Mouse (Mus musculus): ENCODE results near the gene Hdgfl3. TPM values are rescaled to one million over a fixed set of nuclear protein-coding genes. Genes with fewer than 3 reads are reported as not detected.

The Hdgfl3 gene
- polyA plus RNA-seq, 1 experiment = 22.7 TPM

DNA sequence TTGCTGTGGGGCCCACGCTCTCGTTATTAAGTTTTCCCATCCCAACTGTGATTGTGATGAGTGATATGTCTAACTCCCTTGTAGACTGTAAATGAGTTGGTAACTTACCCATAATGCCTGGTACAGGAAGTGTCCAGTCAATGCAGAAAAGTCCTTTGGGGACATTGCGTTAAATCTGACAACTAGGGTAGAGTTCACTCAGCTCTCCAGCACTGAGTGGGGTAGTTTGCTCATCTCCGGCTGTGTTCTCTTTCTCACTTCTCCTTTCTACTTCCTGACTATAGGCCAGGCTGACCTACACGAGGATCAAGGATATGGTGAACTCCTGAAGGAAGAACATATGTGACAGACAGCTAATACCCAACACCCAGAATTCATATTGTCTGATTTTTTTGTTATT is 85.1 kb downstream of the Hdgfl3 start:
- H3K4me1 ChIP-seq (ENCODE audit: control insufficient read depth, insufficient read depth, low read length) = no peaks in the 10 kb centered on the region
- H3K27ac ChIP-seq (ENCODE audit: insufficient read depth, low read length) = no peak overlapping the region
- TF ChIP-seq POLR2A (IDR thresholded peaks at IDR 0.05; ENCODE audit: low read depth, low read length) (no peak), CTCF (IDR thresholded peaks at IDR 0.05; ENCODE audit: borderline replicate concordance, insufficient read depth, low read length) (no peak)
- no peak overlapping the region for H3K4me3 ChIP-seq (ENCODE audit: insufficient read depth, low read length)

- H3K4me1 ChIP-seq (ENCODE audit: control insufficient read depth, insufficient read depth, low read length) = no peaks in the 10 kb centered on the region
- no peak overlapping the region for H3K4me3 ChIP-seq (ENCODE audit: insufficient read depth, low read length)
- TF ChIP-seq POLR2A (IDR thresholded peaks at IDR 0.05; ENCODE audit: low read depth, low read length) (no peak), CTCF (IDR thresholded peaks at IDR 0.05; ENCODE audit: borderline replicate concordance, insufficient read depth, low read length) (no peak)
- H3K27ac ChIP-seq (ENCODE audit: insufficient read depth, low read length) = no peak overlapping the region
These were observed 86.5 kb downstream of the Hdgfl3 start for GRCm38 (mm10) chr7:81847777-81848176.

DNA sequence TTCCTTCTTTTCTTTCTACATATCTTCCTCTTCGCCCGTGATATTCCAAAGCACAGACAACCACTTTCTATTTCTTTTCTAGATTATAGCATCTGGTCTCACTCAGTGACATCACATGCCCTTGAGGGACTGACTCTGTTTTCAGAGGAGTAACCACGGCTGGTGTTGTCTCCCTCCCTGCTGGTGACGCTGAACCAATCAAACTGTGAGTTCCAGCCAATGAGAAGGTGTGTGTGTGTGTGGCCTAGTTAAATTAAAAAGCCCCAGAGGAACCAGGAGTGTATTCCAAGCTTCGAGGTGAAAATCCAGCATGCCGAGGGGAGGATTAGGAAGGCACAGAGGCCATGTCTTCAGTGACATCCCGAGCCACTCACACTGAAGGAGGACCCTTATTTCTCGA is 87.3 kb downstream of the Hdgfl3 start:
- Histone ChIP-seq H3K27ac (ENCODE audit: insufficient read depth, low read length) (no peak overlapping the region), H3K4me1 (ENCODE audit: control insufficient read depth, insufficient read depth, low read length) (no peaks in the 10 kb centered on the region), H3K4me3 (ENCODE audit: insufficient read depth, low read length) (no peak overlapping the region)
- TF ChIP-seq POLR2A (IDR thresholded peaks at IDR 0.05; ENCODE audit: low read depth, low read length) = no peak
- no peak for TF ChIP-seq CTCF (IDR thresholded peaks at IDR 0.05; ENCODE audit: borderline replicate concordance, insufficient read depth, low read length)

- Histone ChIP-seq H3K27ac (ENCODE audit: insufficient read depth, low read length) (no peak overlapping the region), H3K4me1 (ENCODE audit: control insufficient read depth, insufficient read depth, low read length) (no peaks in the 10 kb centered on the region), H3K4me3 (ENCODE audit: insufficient read depth, low read length) (no peak overlapping the region)
- TF ChIP-seq POLR2A (IDR thresholded peaks at IDR 0.05; ENCODE audit: low read depth, low read length) = no peak
- no peak for TF ChIP-seq CTCF (IDR thresholded peaks at IDR 0.05; ENCODE audit: borderline replicate concordance, insufficient read depth, low read length)
These were observed 88.3 kb downstream of the Hdgfl3 start for GRCm38 (mm10) chr7:81846008-81846407.

- Histone ChIP-seq H3K4me1 (ENCODE audit: control insufficient read depth, insufficient read depth, low read length) (no peaks in the 10 kb centered on the region), H3K4me3 (ENCODE audit: insufficient read depth, low read length) (no peak overlapping the region), H3K27ac (ENCODE audit: insufficient read depth, low read length) (no peak overlapping the region)
- TF ChIP-seq CTCF (IDR thresholded peaks at IDR 0.05; ENCODE audit: borderline replicate concordance, insufficient read depth, low read length) (no peak), POLR2A (IDR thresholded peaks at IDR 0.05; ENCODE audit: low read depth, low read length) (no peak)
These were observed 89.0 kb downstream of the Hdgfl3 start for GRCm38 (mm10) chr7:81845313-81845712.

DNA sequence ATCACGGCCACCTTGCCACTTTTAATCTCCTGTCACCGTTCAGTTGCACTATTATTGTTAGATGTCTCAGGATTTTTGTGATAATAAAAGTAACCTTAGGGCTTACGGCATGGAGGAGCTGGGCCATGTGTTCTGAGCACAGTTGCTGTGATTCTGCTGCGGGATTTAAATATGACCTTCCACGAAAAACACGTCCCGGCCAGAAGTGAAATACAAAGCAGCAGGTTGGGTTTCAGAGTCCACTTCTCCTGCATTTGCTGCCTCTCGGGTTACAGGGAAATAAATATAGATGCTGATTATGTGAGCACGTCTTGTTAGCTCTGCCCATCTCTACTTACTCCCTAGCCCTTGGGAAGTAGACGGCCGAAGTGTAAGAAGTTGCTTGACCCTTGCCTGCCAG is 89.5 kb downstream of the Hdgfl3 start:
- Histone ChIP-seq H3K4me1 (ENCODE audit: control insufficient read depth, insufficient read depth, low read length) (no peaks in the 10 kb centered on the region), H3K27ac (ENCODE audit: insufficient read depth, low read length) (no peak overlapping the region), H3K4me3 (ENCODE audit: insufficient read depth, low read length) (no peak overlapping the region)
- TF ChIP-seq POLR2A (IDR thresholded peaks at IDR 0.05; ENCODE audit: low read depth, low read length) (no peak), CTCF (IDR thresholded peaks at IDR 0.05; ENCODE audit: borderline replicate concordance, insufficient read depth, low read length) (no peak)

- no peak overlapping the region for H3K4me3 ChIP-seq (ENCODE audit: insufficient read depth, low read length)
- TF ChIP-seq POLR2A (IDR thresholded peaks at IDR 0.05; ENCODE audit: low read depth, low read length) = no peak
- no peaks in the 10 kb centered on the region for H3K4me1 ChIP-seq (ENCODE audit: control insufficient read depth, insufficient read depth, low read length)
- H3K27ac ChIP-seq (ENCODE audit: insufficient read depth, low read length) = no peak overlapping the region
These were observed 90.4 kb downstream of the Hdgfl3 start for GRCm38 (mm10) chr7:81843903-81844302.

GRCm38 (mm10) chr7:81842998-81843397 is 91.3 kb downstream of the Hdgfl3 start:
- TF ChIP-seq CTCF (IDR thresholded peaks at IDR 0.05; ENCODE audit: borderline replicate concordance, insufficient read depth, low read length) = no peak
- no peak for TF ChIP-seq POLR2A (IDR thresholded peaks at IDR 0.05; ENCODE audit: low read depth, low read length)
- Histone ChIP-seq H3K4me3 (ENCODE audit: insufficient read depth, low read length) (no peak overlapping the region), H3K4me1 (ENCODE audit: control insufficient read depth, insufficient read depth, low read length) (no peaks in the 10 kb centered on the region), H3K27ac (ENCODE audit: insufficient read depth, low read length) (no peak overlapping the region)

GRCm38 (mm10) chr7:81842141-81842540 is 92.1 kb downstream of the Hdgfl3 start:
- Histone ChIP-seq H3K27ac (ENCODE audit: insufficient read depth, low read length) (no peak overlapping the region), H3K4me3 (ENCODE audit: insufficient read depth, low read length) (no peak overlapping the region), H3K4me1 (ENCODE audit: control insufficient read depth, insufficient read depth, low read length) (no peaks in the 10 kb centered on the region)
- TF ChIP-seq POLR2A (IDR thresholded peaks at IDR 0.05; ENCODE audit: low read depth, low read length) (no peak), CTCF (IDR thresholded peaks at IDR 0.05; ENCODE audit: borderline replicate concordance, insufficient read depth, low read length) (no peak)

DNA sequence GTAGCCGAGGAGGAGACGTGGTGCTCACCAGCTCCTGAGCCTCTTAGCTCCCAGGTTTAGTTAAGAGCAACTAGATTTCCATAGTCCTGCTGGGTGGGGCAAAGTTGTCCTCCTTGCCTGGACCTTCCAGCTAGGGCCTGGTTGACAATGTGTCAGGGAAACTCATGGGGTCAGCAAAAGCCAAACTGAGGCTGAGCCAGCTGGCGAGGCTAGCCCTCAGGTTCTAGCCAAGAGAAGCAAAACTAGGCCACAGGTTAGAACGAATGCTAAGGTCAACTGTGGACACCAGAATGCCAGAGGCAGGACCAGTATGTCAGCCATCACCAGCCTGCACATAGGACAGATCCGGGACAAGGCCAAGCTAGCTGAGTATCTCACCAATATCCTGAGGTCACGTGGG is 92.8 kb downstream of the Hdgfl3 start:
- no peak for TF ChIP-seq CTCF (IDR thresholded peaks at IDR 0.05; ENCODE audit: borderline replicate concordance, insufficient read depth, low read length)
- TF ChIP-seq POLR2A (IDR thresholded peaks at IDR 0.05; ENCODE audit: low read depth, low read length) = no peak
- Histone ChIP-seq H3K4me1 (ENCODE audit: control insufficient read depth, insufficient read depth, low read length) (no peaks in the 10 kb centered on the region), H3K4me3 (ENCODE audit: insufficient read depth, low read length) (no peak overlapping the region), H3K27ac (ENCODE audit: insufficient read depth, low read length) (no peak overlapping the region)

GRCm38 (mm10) chr7:81840661-81841181 is 93.6 kb downstream of the Hdgfl3 start:
- no peak overlapping the region for H3K27ac ChIP-seq (ENCODE audit: insufficient read depth, low read length)
- no peak for TF ChIP-seq CTCF (IDR thresholded peaks at IDR 0.05; ENCODE audit: borderline replicate concordance, insufficient read depth, low read length)
- TF ChIP-seq POLR2A (IDR thresholded peaks at IDR 0.05; ENCODE audit: low read depth, low read length) = no peak
- H3K4me3 ChIP-seq (ENCODE audit: insufficient read depth, low read length) = no peak overlapping the region
- no peaks in the 10 kb centered on the region for H3K4me1 ChIP-seq (ENCODE audit: control insufficient read depth, insufficient read depth, low read length)

Measured in embryonic fibroblast, embryonic 13.5 days (primary cell).